Mouse (Mus musculus) kidney, postnatal 0 days (tissue): ENCODE results near the gene Edf1. TPM values are rescaled to one million over a fixed set of nuclear protein-coding genes. Genes with fewer than 3 reads are reported as not detected.

Source experiments
- ATAC-seq: fragments of 200-750 bp; cut with Nextera tagmentation; replicated peaks from 2 replicates; pipeline ENCODE4 v1.8.0; 2017; ENCODE audit warnings: low read depth, moderate number of reproducible peaks, moderate TSS enrichment, moderate library complexity; ENCODE audit not compliant: low FRiP score
- DNase-seq: peaks from one replicate; pipeline ENCODE4 v3.0.0-alpha.2; 2016; ENCODE audit warnings: low spot score
- H3K27ac ChIP-seq: fragments of 300-500 bp; sonication (generic); 2 replicates; pipeline ENCODE4 v1.5.1; 2014; ENCODE audit warnings: mild to moderate bottlenecking
- H3K27me3 ChIP-seq: fragments of 300-500 bp; sonication (generic); 2 replicates; pipeline ENCODE4 v1.6.1; 2014; ENCODE audit warnings: low read length, mixed read lengths; ENCODE audit not compliant: insufficient read depth
- H3K36me3 ChIP-seq: fragments of 300-500 bp; sonication (generic); 2 replicates; pipeline ENCODE4 v1.6.1; 2014; ENCODE audit warnings: low read length, mixed read lengths; ENCODE audit not compliant: insufficient read depth
- H3K4me1 ChIP-seq: fragments of 300-500 bp; sonication (generic); replicated peaks from 2 replicates; pipeline ENCODE4 v1.6.1; 2014; ENCODE audit warnings: antibody characterized with exemption, low read length, mixed read lengths; ENCODE audit not compliant: insufficient read depth
- H3K4me2 ChIP-seq: fragments of 300-500 bp; sonication (generic); 2 replicates; pipeline ENCODE4 v1.6.1; 2014; ENCODE audit warnings: mild to moderate bottlenecking, low read length, moderate library complexity, mixed read lengths
- H3K4me3 ChIP-seq: fragments of 300-500 bp; sonication (generic); replicated peaks from 2 replicates; pipeline ENCODE4 v1.5.1; 2014; ENCODE audit warnings: low read depth, low read length
- H3K9ac ChIP-seq: fragments of 300-500 bp; sonication (generic); 2 replicates; pipeline ENCODE4 v1.6.1; 2014; ENCODE audit warnings: low read depth, low read length
- H3K9me3 ChIP-seq: fragments of 300-500 bp; sonication (generic); replicated peaks from 2 replicates; pipeline ENCODE4 v1.6.1; 2016; ENCODE audit warnings: low read length, inconsistent platforms, mixed read lengths
- CTCF ChIP-seq: IDR thresholded peaks from 2 replicates; pipeline ENCODE4 v1.5.1; 2016; ENCODE audit warnings: antibody characterized with exemption, low read depth, mild to moderate bottlenecking, moderate library complexity
- WGBS: fragments of 180-500 bp; shearing (Covaris S2); extraction: QIAGEN DNeasy Blood & Tissue Kit; methylation state at CpG from one replicate; pipeline ENCODE4 v1.1.7; 2014; 5-methylcytosine and 5-hydroxymethylcytosine counted together
- polyA plus RNA-seq: library from polyadenylated mRNA; unstranded; fragments of >200 nt; fragmentation: Nextera tagmentation; extraction: Ambion mirVana; gene quantifications from 2 replicates; pipeline ENCODE4 v1.2.1, GENCODE M21; 2015

The Edf1 gene
- polyA plus RNA-seq, 1 experiment from 2014 or later: 351 TPM

DNA sequence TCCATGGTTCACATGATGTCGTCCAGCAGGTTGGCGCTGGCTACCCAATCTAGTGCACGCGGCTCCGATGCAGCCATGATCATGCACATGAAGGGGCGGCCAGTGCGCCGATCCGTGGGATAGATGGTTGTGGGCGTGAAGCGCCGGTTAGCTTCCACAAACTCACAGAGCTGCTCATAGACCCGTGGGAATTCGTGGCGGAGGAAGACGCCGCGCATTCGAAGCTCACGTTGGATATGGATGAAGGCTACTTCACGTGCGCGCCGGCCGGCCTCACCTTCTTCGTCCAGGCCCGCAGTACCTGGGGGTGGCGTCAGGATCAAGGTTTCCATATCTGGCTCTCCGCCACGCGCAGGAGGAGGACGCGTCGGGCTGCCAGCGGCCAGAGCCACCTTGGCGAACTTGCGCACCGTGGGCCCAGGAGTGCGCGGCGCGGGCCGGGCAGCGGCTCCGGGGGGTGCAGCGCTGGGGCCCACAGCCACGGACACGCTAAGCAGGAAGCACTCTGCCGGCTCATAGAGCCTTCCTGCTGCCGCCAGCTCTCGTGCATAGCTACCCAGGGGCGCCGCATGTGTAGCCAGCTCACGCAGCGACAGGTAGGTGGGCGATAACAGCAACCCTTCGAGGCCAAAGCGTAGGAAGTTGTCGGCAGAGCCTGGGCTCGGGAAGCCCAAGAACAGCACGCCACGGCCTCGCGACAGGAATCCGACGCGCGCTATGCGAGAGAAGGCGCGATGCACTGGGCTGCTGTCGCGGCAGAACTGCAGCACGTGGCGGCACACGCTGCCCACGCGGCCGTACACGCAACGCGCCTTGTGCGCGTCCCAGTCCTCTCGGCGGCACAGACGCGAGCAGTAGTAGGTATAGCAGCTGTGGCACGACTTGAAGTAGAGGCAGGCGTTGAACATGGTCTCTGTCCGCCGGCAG is 19.6 kb downstream of the Edf1 start:
- H3K36me3 ChIP-seq: no peaks in the 10 kb centered on the region
- 0 out of 2 replicates have a peak overlapping the region, but pooled peaks have one; percentile 35 for H3K9ac ChIP-seq
- no peaks in the 10 kb centered on the region for H3K9me3 ChIP-seq
- peak overlapping the region; percentile 37; the same call in 1 of the 2 replicates for H3K4me2 ChIP-seq
- H3K4me1 ChIP-seq: peaks cover 56% of the 10 kb centered on the region
- peaks cover 51% of the 10 kb centered on the region for H3K27me3 ChIP-seq
- DNase-seq: no peak
- H3K27ac ChIP-seq: no peak overlapping the region
- ATAC-seq: no peak
- H3K4me3 ChIP-seq: peak overlapping the region; percentile 4
- TF ChIP-seq CTCF: no peak
- WGBS: 21% methylated on average over 92 of the region's 92 CpGs

DNA sequence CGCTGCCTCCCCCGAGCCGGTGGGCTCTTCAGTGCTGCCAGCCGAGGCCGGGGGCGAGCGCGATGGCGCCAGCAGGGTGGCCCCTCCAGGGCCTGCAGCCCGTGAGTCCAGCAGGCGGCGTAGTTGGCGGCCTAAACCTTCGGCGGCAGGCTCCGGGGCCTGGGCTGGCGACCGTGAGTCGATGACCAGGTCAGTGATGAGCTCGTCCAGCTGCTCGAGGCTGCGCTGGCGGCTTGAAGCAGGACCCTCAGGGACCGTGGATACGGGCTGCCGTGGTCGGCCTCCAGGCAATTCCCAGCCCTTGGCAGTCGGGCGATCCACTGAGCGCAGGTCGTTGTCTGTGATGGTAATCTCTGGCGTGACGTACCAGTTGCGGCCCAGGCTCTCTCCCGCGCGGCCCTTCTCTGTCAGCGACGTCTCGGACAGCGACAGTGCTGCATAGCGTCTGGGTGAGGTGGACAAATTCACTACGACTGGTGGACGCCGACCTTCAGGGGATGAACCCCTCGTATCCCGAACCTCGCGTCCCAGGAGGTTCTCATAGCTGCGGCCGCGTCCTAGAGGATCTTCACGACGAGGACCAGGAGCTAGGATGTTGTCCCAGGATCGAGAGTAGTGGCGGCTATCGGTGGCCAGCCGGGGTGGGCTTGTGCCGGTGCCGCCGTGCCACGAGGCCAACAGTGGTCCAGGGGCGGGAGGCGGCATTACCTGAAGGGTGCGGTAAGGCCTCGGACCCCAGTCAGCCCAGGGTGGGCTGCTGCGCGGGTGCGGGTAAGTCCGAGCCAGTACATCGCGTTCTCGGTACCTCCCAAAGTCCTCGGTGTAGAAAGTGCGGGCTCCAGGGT is 20.5 kb downstream of the Edf1 start:
- ATAC-seq (no peak), DNase-seq (no peak)
- WGBS: 7% methylated on average over 75 of the region's 75 CpGs
- Histone ChIP-seq H3K27me3 (peaks cover 51% of the 10 kb centered on the region), H3K9ac (no peak overlapping the region), H3K4me2 (peak overlapping the region; percentile 37), H3K4me3 (peak overlapping the region; percentile 4), H3K9me3 (no peaks in the 10 kb centered on the region), H3K27ac (no peak overlapping the region), H3K4me1 (peaks cover 54% of the 10 kb centered on the region), H3K36me3 (peaks cover 2% of the 10 kb centered on the region; the same call in 1 of the 2 replicates)
- peak; percentile 49 for TF ChIP-seq CTCF

DNA sequence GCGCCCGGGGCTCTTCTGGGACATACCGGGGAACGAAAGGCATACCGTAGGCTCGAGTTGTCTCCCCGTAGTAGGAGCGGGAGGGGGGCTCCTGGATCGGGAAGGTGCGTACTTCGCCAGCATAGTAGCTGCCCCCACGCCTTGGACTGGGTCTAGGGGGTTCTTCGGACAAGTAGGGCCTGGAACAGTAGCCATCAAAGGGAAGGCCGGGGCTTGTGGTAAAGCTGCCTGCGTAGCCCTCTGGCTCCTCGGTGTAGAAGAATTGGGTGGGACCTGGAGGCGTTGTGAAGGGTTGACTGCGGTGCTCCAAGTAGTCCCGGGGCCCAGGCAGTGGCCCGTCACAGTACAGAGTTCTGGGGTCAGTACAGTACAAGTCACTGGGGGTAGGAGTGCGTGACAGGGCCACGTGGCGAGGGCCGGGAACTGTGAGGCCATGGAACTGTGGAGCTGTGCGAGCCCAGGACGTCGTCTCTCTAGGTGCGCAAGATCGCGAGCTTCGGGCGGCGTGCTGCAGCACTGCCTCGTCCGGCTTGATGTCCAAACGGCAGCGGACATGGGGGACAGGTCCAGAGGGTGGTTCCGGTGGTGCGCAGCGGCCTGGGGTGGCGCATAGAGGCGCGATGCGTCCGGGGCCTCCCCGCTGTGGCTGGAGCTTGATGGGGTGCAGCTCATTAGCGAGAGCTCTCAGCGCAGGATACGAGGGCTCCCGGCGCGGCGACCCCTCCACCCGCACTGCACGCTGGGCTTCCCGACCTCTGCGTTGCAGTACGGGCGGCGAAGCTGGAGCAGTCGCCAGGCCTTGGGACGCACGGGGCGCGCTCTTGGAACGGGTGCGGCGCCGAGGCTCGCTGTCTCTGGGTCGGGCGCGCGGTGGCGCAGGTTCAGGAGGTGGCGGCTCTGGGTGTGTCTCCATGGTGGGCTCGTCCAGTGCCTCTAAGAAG is 21.4 kb downstream of the Edf1 start:
- 6% methylated on average over 77 of the region's 77 CpGs for WGBS
- Histone ChIP-seq H3K4me3 (peak overlapping the region; percentile 25), H3K4me1 (peaks cover 46% of the 10 kb centered on the region), H3K36me3 (peaks cover 3% of the 10 kb centered on the region; the same call in 1 of the 2 replicates), H3K9ac (no peak overlapping the region), H3K27me3 (peaks cover 51% of the 10 kb centered on the region), H3K9me3 (no peaks in the 10 kb centered on the region), H3K4me2 (peak overlapping the region; percentile 37), H3K27ac (no peak overlapping the region)
- TF ChIP-seq CTCF: no peak
- DNase-seq (no peak), ATAC-seq (no peak)

DNA sequence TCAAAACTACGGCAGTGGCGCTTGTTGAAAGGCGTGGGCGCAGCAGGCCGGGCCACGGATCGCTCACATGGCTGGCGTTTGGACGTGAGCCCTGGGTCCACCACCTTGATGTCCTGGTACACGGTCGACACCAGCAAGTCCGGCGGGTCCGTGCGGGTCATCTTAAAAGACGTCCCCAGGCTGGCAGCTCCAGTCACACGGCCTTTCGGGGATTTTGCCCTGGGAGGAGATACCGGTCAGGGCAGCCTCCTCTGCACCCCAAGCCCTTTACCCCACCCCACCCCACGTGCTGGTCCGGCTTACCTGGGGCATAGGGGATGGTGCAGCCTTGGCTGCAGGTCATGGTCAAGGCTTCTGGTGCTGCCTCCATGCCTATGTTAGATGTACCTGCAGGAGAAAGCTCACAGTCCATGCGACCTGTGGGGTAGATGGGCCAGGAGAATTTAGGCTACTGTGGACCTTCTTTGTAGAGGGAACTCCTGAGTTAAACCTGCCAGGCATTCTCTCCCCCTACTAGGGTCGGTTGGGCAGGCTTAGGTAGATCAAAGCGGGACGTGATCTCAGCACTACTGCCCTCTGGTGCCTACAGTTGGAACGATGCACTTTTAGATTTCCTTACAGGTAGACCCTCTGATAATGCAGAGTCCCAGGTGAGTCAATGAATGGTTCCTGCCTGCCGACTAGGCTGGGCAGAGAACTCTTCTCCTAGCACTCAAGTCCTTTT is 22.3 kb downstream of the Edf1 start:
- H3K9ac ChIP-seq: no peak overlapping the region
- H3K4me3 ChIP-seq: peak overlapping the region; percentile 25
- peaks cover 46% of the 10 kb centered on the region for H3K4me1 ChIP-seq
- TF ChIP-seq CTCF: peak; percentile 69
- H3K9me3 ChIP-seq: no peaks in the 10 kb centered on the region
- no peak overlapping the region for H3K27ac ChIP-seq
- H3K27me3 ChIP-seq: peaks cover 51% of the 10 kb centered on the region
- ATAC-seq (no peak), DNase-seq (peak; percentile 61)
- 3% methylated on average over 21 of the region's 27 CpGs for WGBS
- peak overlapping the region; percentile 36 for H3K4me2 ChIP-seq
- peaks cover 10% of the 10 kb centered on the region for H3K36me3 ChIP-seq

DNA sequence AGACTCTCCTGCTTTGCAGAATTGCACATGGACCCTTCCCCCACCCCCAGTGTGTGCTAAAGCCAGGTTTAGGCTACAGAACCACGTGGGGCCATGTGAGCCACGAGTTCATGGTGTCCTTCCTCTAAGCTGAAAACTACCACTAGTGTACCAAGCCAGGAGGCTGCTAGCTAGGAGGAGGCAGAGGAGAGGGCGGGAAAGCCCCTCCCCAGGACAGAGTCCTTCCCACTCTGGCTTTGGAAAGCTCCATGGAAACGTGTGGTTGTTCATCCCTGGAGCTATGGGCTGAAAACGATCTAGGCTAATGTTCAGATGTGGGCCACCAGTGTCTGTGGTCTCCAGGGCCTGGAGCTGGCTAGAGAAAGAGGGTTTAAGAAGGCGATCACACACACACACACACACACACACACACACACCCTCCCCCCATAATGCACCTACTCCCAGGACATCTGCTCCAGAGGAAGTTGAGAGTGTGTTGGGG is 23.0 kb downstream of the Edf1 start:
- WGBS: 39% methylated on average over 6 of the region's 6 CpGs
- Histone ChIP-seq H3K36me3 (peaks cover 14% of the 10 kb centered on the region), H3K4me2 (peak overlapping the region; percentile 78; the same call in 1 of the 2 replicates), H3K27me3 (peaks cover 51% of the 10 kb centered on the region), H3K27ac (no peak overlapping the region), H3K9me3 (no peaks in the 10 kb centered on the region), H3K9ac (no peak overlapping the region), H3K4me3 (no peak overlapping the region), H3K4me1 (peaks cover 42% of the 10 kb centered on the region)
- DNase-seq (no peak), ATAC-seq (no peak)
- TF ChIP-seq CTCF: no peak
